Comparison of ENCODE assay signal across 8 mouse cellular contexts in the genomic region with DNA sequence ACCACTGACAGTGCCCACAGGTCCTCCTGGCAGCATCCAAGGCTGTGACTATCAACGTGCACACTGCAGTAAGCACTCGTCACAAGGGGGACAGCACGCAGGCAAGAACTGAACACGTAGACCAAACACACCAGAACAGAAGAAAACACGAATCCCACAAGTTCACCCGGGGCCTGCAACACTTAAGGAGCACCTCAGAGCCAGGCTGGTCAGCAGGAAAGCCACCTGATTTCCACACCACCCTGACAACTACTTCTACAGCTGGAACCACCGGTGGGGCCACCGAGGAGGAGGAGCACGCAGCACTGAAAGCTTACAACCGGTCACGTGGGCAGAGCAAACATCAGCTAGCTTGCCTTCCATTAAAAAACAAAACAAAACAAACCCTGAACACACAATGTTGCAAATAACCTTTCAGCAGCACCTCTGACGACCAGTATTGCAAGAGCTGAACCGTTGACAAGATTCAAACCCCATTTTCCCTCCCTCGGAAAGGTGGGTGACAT. TPM values are rescaled to one million over a fixed set of nuclear protein-coding genes. Genes with fewer than 3 reads are reported as not detected.
DNase-seq lines count a peak whose midpoint lies in the region; ATAC-seq and TF ChIP-seq lines count a peak whose summit lies in the region.

No protein-coding gene starts in this region.

- H3K27ac ChIP-seq in left cerebral cortex, adult 2 months = peak overlapping the region; percentile 88
- peak overlapping the region; percentile 98 for H3K27ac ChIP-seq in intestine, postnatal 0 days (ENCODE audit: low read depth, low read length)
- H3K27ac ChIP-seq in olfactory bulb, adult 2 months (ENCODE audit: insufficient read depth, low read depth, low read length) = peak overlapping the region; percentile 90

- H3K4me3 ChIP-seq in left cerebral cortex, adult 2 months = peak overlapping the region; percentile 73
- H3K4me3 ChIP-seq in intestine, postnatal 0 days (ENCODE audit: low read depth, low read length) = peak overlapping the region; percentile 97
- H3K4me3 ChIP-seq in lung, adult 2 months (replicated peaks; ENCODE audit: extremely low read depth, low read depth, low read length) = peak overlapping the region; percentile 85
- H3K4me3 ChIP-seq in olfactory bulb, adult 2 months (ENCODE audit: insufficient read depth, low read depth, low read length) = peak overlapping the region; percentile 75

- TF ChIP-seq CTCF in left cerebral cortex, adult 2 months (IDR thresholded peaks at IDR 0.05) = no peak; the same call in 1 of the 2 replicates
- TF ChIP-seq CTCF in intestine, postnatal 0 days (IDR thresholded peaks at IDR 0.05; ENCODE audit: low read depth) = peak; percentile 33
- no peak for TF ChIP-seq CTCF in lung, adult 2 months (IDR thresholded peaks at IDR 0.05; ENCODE audit: insufficient read depth, low read length)
- TF ChIP-seq CTCF in olfactory bulb, adult 2 months (IDR thresholded peaks at IDR 0.05; ENCODE audit: insufficient read depth, low read depth, low read length) = no peak

- TF ChIP-seq POLR2A in lung, adult 2 months (IDR thresholded peaks at IDR 0.05; ENCODE audit: borderline replicate concordance, extremely low read depth, low read depth, low read length) = peak; percentile 64; the same call in 1 of the 2 replicates
- TF ChIP-seq POLR2A in olfactory bulb, adult 2 months (IDR thresholded peaks at IDR 0.05; ENCODE audit: insufficient read depth, low read depth, low read length) = no peak

- peak overlapping the region; percentile 78 for H3K4me2 ChIP-seq in intestine, postnatal 0 days (replicated peaks; ENCODE audit: low read depth)

- H3K36me3 ChIP-seq in intestine, postnatal 0 days (ENCODE audit: control insufficient read depth, insufficient read depth) = peaks cover 38% of the 10 kb centered on the region

- intact Hi-C loops in left cerebral cortex, adult 2 months (cut with DNase I) = loop anchor here (5.0 kb wide), 1 partner anchor 73 kb away; no protein-coding TSS in a partner anchor
- intact Hi-C loops in left cerebral cortex, postnatal 4 days (cut with DNase I) = loop anchor here (5.0 to 10.0 kb wide), 4 partner anchors 53 to 332 kb away; no protein-coding TSS in a partner anchor
- intact Hi-C loops in gastrocnemius, postnatal 36 days (cut with DNase I) = loop anchor here (5.0 kb wide), 2 partner anchors 73 to 327 kb away; no protein-coding TSS in a partner anchor

- no peaks in the 10 kb centered on the region for H3K9me3 ChIP-seq in intestine, postnatal 0 days (ENCODE audit: control insufficient read depth)

- DNase-seq in left cerebral cortex, adult 2 months (ENCODE audit: extremely low spot score in 1 of 2, low spot score in 2 of 2) = no peak
- DNase-seq in left cerebral cortex, postnatal 4 days = no peak
- peak; percentile 57 for DNase-seq in c-Kit-negative CD71-positive TER-119-positive erythroid progenitor cells, embryonic 14.5 days (ENCODE audit: low read depth, low spot score)
- DNase-seq in gastrocnemius, postnatal 36 days = peak; percentile 42 to 54
- DNase-seq in lung, adult 2 months = peak; percentile 72

- H3K27me3 ChIP-seq in intestine, postnatal 0 days (replicated peaks; ENCODE audit: control insufficient read depth, insufficient read depth, low read length) = no peaks in the 10 kb centered on the region

- H3K4me1 ChIP-seq in intestine, postnatal 0 days (replicated peaks; ENCODE audit: control insufficient read depth, insufficient read depth, low read length) = no peaks in the 10 kb centered on the region; the same call in 1 of the 2 replicates
- peaks cover 19% of the 10 kb centered on the region for H3K4me1 ChIP-seq in lung, adult 2 months (ENCODE audit: control insufficient read depth, insufficient read depth, low read length)
- H3K4me1 ChIP-seq in olfactory bulb, adult 2 months (ENCODE audit: control insufficient read depth, insufficient read depth, low read length) = peaks cover 16% of the 10 kb centered on the region

- under 1% methylated on average over 14 of the region's 14 CpGs for whole genome bisulfite sequencing in intestine, postnatal 0 days
- under 1% methylated on average over 14 of the region's 14 CpGs for WGBS in lung, adult 2 months
- under 1% methylated on average over 14 of the region's 14 CpGs for WGBS in olfactory bulb, adult 2 months

- peak overlapping the region; percentile 100 for H3K9ac ChIP-seq in intestine, postnatal 0 days (ENCODE audit: low read depth, low read length)

- ATAC-seq in intestine, postnatal 0 days = no peak
- ATAC-seq in monocyte, adult 5-6 weeks (replicated peaks; ENCODE audit: insufficient number of reproducible peaks, low FRiP score, low TSS enrichment, poor library complexity, severe bottlenecking) = no peak

RNA-seq across cellular contexts. Expression of a gene that starts 3.7 kb away (rescaled TPM):
- total RNA-seq in left cerebral cortex, adult 2 months (2021) = 10 to 100 TPM; 63.9 to 78.4 TPM
- total RNA-seq in left cerebral cortex, postnatal 4 days (2021) = 10 to 100 TPM; 52.6 to 53.0 TPM
- total RNA-seq in gastrocnemius, postnatal 36 days (2021) = 10 to 100 TPM; 26.5 to 30.1 TPM
- 13.3 and 14.9 TPM in 2 replicates for polyA plus RNA-seq in intestine, postnatal 0 days (2015; fragmentation: Nextera tagmentation; extraction: Ambion mirVana)
- 81.2 and 127 TPM in 2 replicates for polyA plus RNA-seq in lung, adult 2 months (2012; rRNA removed)
- not detected in 2 replicates for polyA plus RNA-seq in olfactory bulb, adult 2 months (2012; ENCODE audit: insufficient read depth, insufficient read length, low replicate concordance, missing spikeins)
- 41.2 to 53.3 TPM (median 48.5 TPM) in 3 replicates for total RNA-seq in monocyte, adult 5-6 weeks (2017)

Comparison
In these comparisons a context has a peak if more than half of its experiments do, and no peak if none do; other contexts are left out.
1. DNase-seq: peak in c-Kit-negative CD71-positive TER-119-positive erythroid progenitor cells, embryonic 14.5 days (single experiment), gastrocnemius, postnatal 36 days (2 of 2) and lung, adult 2 months (single experiment); none in left cerebral cortex, adult 2 months (0 of 2) and left cerebral cortex, postnatal 4 days (single experiment).
2. Peak in every context shown above with its lines, with median percentiles within 50 percentile points of each other: H3K27ac ChIP-seq and H3K4me3 ChIP-seq.